Mouse (Mus musculus) C2C12 (cell line): Measurements from ENCODE around the gene Spint4. TPM values are rescaled to one million over a fixed set of nuclear protein-coding genes. Genes with fewer than 3 reads are reported as not detected.
A peak's percentile ranks its signal among the peaks of the same experiment; 100 is the strongest.

ENCODE experiments used
- H3K27me3 ChIP-seq: one replicate; pipeline ENCODE4 v1.6.1; 2011; ENCODE audit not compliant: control insufficient read depth, insufficient read depth, insufficient read length
- H3K36me3 ChIP-seq: one replicate; pipeline ENCODE4 v1.6.1; 2011; ENCODE audit not compliant: control insufficient read depth, insufficient read depth
- H3K4me3 ChIP-seq: one replicate; pipeline ENCODE4 v1.5.1; 2011; ENCODE audit warnings: mild to moderate bottlenecking, control low read depth; ENCODE audit not compliant: poor library complexity, insufficient read depth, severe bottlenecking
- H3K79me2 ChIP-seq: one replicate; pipeline ENCODE4 v1.6.1; 2011; ENCODE audit not compliant: control insufficient read depth, insufficient read depth
- H3K79me3 ChIP-seq: one replicate; pipeline ENCODE4 v1.6.1; 2011; ENCODE audit warnings: low read depth, control low read depth
- H3ac ChIP-seq: one replicate; pipeline ENCODE3; 2011; ENCODE audit warnings: low read depth; ENCODE audit not compliant: control insufficient read depth, insufficient read length
- CEBPB ChIP-seq: IDR thresholded peaks from one replicate; pipeline ENCODE4 v1.6.1; 2011; ENCODE audit warnings: low read depth, mild to moderate bottlenecking, control low read depth, moderate library complexity
- CTCF ChIP-seq: IDR thresholded peaks from one replicate; pipeline ENCODE4 v1.5.1; 2011; ENCODE audit not compliant: control insufficient read depth, insufficient read depth, insufficient read length
- FOSL1 ChIP-seq: IDR thresholded peaks from one replicate; pipeline ENCODE4 v1.8.0; 2011; ENCODE audit warnings: mild to moderate bottlenecking, low read length; ENCODE audit not compliant: poor library complexity, insufficient read depth, severe bottlenecking
- MAX ChIP-seq: IDR thresholded peaks from one replicate; pipeline ENCODE4 v1.6.1; 2011; ENCODE audit warnings: mild to moderate bottlenecking, control low read depth
- MYOD1 ChIP-seq: IDR thresholded peaks from one replicate; pipeline ENCODE4 v1.6.1; 2011; ENCODE audit warnings: low read depth; ENCODE audit not compliant: control insufficient read depth, insufficient read length
- MYOG ChIP-seq: IDR thresholded peaks from one replicate; pipeline ENCODE4 v1.6.1; 2011; ENCODE audit not compliant: control insufficient read depth, insufficient read length; ENCODE audit errors: extremely low read depth
- USF1 ChIP-seq: IDR thresholded peaks from one replicate; pipeline ENCODE4 v1.6.1; 2011; ENCODE audit warnings: low read depth, mild to moderate bottlenecking, control low read depth, moderate library complexity
- polyA plus RNA-seq: library from polyadenylated mRNA; unstranded; fragments of >200 nt; fragmentation: generic; extraction: Trizol; gene quantifications from one replicate; pipeline ENCODE4 v1.2.1, GENCODE M21; 2012; ENCODE audit warnings: missing spikeins

The Spint4 gene
- polyA plus RNA-seq, 1 experiment: not detected

DNA sequence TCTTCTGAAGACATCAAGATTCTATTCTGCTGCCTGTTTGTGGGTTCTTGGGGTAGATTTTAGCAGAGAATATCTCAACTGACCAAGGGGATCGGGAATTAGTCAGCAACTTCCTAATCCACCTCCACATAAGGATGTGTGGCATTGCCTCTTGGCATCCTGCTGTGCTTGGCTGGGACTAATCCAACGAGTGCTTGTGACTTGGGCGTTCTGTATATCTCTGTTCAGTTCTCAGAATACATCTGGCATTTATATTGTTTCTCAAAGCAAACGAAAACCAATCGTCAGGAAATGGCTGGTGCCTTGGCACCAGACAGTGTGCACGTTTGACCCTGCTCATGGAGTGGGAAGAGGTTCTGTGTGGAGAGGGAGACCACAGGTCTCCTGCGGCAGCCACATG, 41.6 kb downstream of the Spint4 start:
- no peak for TF ChIP-seq USF1
- TF ChIP-seq MYOD1: no peak
- TF ChIP-seq MAX: no peak
- no peak for TF ChIP-seq MYOG
- no peak for TF ChIP-seq CEBPB
- no peak for TF ChIP-seq CTCF
- no peak for TF ChIP-seq FOSL1

DNA sequence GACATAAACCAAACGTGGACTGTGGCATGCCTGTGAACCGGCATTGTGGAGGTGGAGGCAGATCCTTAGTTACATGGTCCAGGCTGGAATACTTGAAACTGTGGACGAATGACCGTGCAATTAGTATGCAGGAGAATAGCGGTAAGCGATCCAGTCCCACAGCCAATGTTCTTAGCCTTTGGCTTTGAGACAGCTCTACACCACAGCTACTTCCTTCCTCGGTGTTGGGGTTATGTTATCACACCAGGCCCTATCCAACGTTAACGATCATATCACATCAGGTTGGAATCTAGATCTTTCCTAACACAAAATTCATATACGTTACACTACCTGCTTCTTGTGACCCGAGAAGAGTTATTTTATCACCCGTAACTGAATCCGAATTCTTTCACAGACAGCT, 46.7 kb downstream of the Spint4 start:
- H3K79me3 ChIP-seq: peaks cover 17% of the 10 kb centered on the region
- no peaks in the 10 kb centered on the region for H3K27me3 ChIP-seq
- H3K36me3 ChIP-seq: peaks cover 9% of the 10 kb centered on the region
- TF ChIP-seq CTCF (no peak), FOSL1 (no peak), MAX (no peak), USF1 (no peak)
- H3K79me2 ChIP-seq: peaks cover 38% of the 10 kb centered on the region
- H3K4me3 ChIP-seq: no peak overlapping the region
- H3ac ChIP-seq: no peak overlapping the region

More for the DNA sequence above, 41.6 kb downstream of the Spint4 start:
- no peaks in the 10 kb centered on the region for H3K79me3 ChIP-seq
- H3K36me3 ChIP-seq: no peaks in the 10 kb centered on the region
- no peaks in the 10 kb centered on the region for H3K79me2 ChIP-seq
- H3ac ChIP-seq: no peak overlapping the region
- H3K4me3 ChIP-seq: no peak overlapping the region
- H3K27me3 ChIP-seq: no peaks in the 10 kb centered on the region

- H3K4me3 ChIP-seq: peak within 1 kb of the TSS; percentile 85
- TF ChIP-seq MAX (peak; percentile 39), USF1 (no peak)
- H3K27me3 ChIP-seq: no peaks in the 10 kb centered on the region
- H3ac ChIP-seq: peak within 1 kb of the TSS; percentile 92
- peaks cover 24% of the 10 kb centered on the region for H3K79me3 ChIP-seq
- peaks cover 48% of the 10 kb centered on the region for H3K79me2 ChIP-seq
- H3K36me3 ChIP-seq: peaks cover 19% of the 10 kb centered on the region
These were observed 47.7 kb downstream of the Spint4 start, which contains the start of the genes Wfdc3 and Dnttip1 for GRCm38 (mm10) chr2:164745843-164746479. Gene Wfdc3 (minus strand): TSS chr2:164745931. Gene Dnttip1 (plus strand): TSS chr2:164745983.

GRCm38 (mm10) chr2:164746693-164747092, 48.4 kb downstream of the Spint4 start:
- peaks cover 52% of the 10 kb centered on the region for H3K79me2 ChIP-seq

GRCm38 (mm10) chr2:164748191-164748590, 49.9 kb downstream of the Spint4 start:
- Histone ChIP-seq H3K36me3 (peaks cover 37% of the 10 kb centered on the region), H3K27me3 (no peaks in the 10 kb centered on the region)
- TF ChIP-seq MYOD1 (no peak), MAX (no peak), FOSL1 (no peak), MYOG (no peak), USF1 (no peak), CTCF (no peak), CEBPB (no peak)

More at GRCm38 (mm10) chr2:164746693-164747092, 48.4 kb downstream of the Spint4 start:
- Histone ChIP-seq H3K36me3 (peaks cover 24% of the 10 kb centered on the region), H3K27me3 (no peaks in the 10 kb centered on the region), H3ac (peak overlapping the region; percentile 92), H3K79me3 (peaks cover 29% of the 10 kb centered on the region), H3K4me3 (peak overlapping the region; percentile 85)
- TF ChIP-seq MAX: no peak
- no peak for TF ChIP-seq CTCF
- TF ChIP-seq FOSL1: no peak
- TF ChIP-seq CEBPB: no peak
- no peak for TF ChIP-seq USF1
- no peak for TF ChIP-seq MYOD1
- TF ChIP-seq MYOG: no peak

DNA sequence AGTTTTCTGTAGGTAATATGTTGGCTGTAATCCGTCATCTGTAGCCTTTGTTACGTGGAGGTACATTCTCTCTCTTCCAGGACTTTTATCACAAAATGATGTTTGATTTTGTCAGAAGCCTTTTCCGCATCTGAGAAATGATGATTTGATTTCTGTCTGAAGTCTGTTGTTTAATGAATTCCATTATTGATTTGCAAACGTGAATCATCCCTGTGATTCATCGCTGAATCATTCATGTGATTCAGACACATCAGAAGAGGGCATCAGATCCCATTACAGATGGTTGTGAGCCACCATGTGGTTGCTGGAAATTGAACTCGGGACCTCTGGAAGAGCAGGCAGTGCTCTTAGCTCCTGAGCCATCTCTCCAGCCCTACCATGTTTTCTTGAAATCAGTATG, 50.7 kb downstream of the Spint4 start:
- Histone ChIP-seq H3K79me2 (peaks cover 60% of the 10 kb centered on the region), H3K4me3 (no peak overlapping the region), H3ac (no peak overlapping the region), H3K79me3 (peaks cover 29% of the 10 kb centered on the region), H3K36me3 (peaks cover 44% of the 10 kb centered on the region), H3K27me3 (no peaks in the 10 kb centered on the region)
- TF ChIP-seq CEBPB (no peak), FOSL1 (peak; percentile 86), MAX (no peak)

More at GRCm38 (mm10) chr2:164748191-164748590, 49.9 kb downstream of the Spint4 start:
- H3K4me3 ChIP-seq: no peak overlapping the region
- peaks cover 29% of the 10 kb centered on the region for H3K79me3 ChIP-seq
- H3K79me2 ChIP-seq: peaks cover 60% of the 10 kb centered on the region
- H3ac ChIP-seq: no peak overlapping the region

Other genes with a start within 250 kb of the Spint4 start
- gene Sys1, start 241.5 kb upstream of the Spint4 start, polyA plus RNA-seq: 49.6 TPM
- gene Gm20458, start 237.5 kb upstream of the Spint4 start, polyA plus RNA-seq: 29.7 TPM
- gene Trp53tg5, start 224.8 kb upstream of the Spint4 start, polyA plus RNA-seq: not detected
- 21.2 TPM for gene Dbndd2, start 212.4 kb upstream of the Spint4 start, polyA plus RNA-seq
- gene Pigt, start 201.0 kb upstream of the Spint4 start, polyA plus RNA-seq: 74.3 TPM
- not detected for gene Wfdc2, start 136.1 kb upstream of the Spint4 start, polyA plus RNA-seq
- not detected for gene Spint3, start 125.0 kb upstream of the Spint4 start, polyA plus RNA-seq
- gene Wfdc6a, start 113.1 kb upstream of the Spint4 start, polyA plus RNA-seq: not detected
- not detected for gene Eppin, start 104.9 kb upstream of the Spint4 start, polyA plus RNA-seq
- gene Wfdc6b, start 85.0 kb upstream of the Spint4 start, polyA plus RNA-seq: not detected
- not detected for gene Wfdc8, start 84.9 kb upstream of the Spint4 start, polyA plus RNA-seq
- gene Wfdc16, start 59.7 kb upstream of the Spint4 start, polyA plus RNA-seq: not detected
- gene Wfdc10, start 42.5 kb upstream of the Spint4 start, polyA plus RNA-seq: not detected
- not detected for gene Wfdc9, start 41.9 kb upstream of the Spint4 start, polyA plus RNA-seq
- not detected for gene Wfdc11, start 24.4 kb upstream of the Spint4 start, polyA plus RNA-seq
- gene Wfdc13, start 13.4 kb upstream of the Spint4 start, polyA plus RNA-seq: not detected
- not detected for gene Spint5, start 16.8 kb downstream of the Spint4 start, polyA plus RNA-seq
- 0.13 TPM for gene Wfdc3, start 47.4 kb downstream of the Spint4 start, polyA plus RNA-seq
- gene Dnttip1, start 47.5 kb downstream of the Spint4 start, polyA plus RNA-seq: 47.3 TPM
- gene Ube2c, start 71.4 kb downstream of the Spint4 start, polyA plus RNA-seq: 279 TPM
- 4.7 TPM for gene Tnnc2, start 81.5 kb downstream of the Spint4 start, polyA plus RNA-seq
- 19.5 TPM for gene Snx21, start 87.3 kb downstream of the Spint4 start, polyA plus RNA-seq
- 20.5 TPM for gene Acot8, start 106.4 kb downstream of the Spint4 start, polyA plus RNA-seq
- gene Zswim3, start 106.6 kb downstream of the Spint4 start, polyA plus RNA-seq: 2.9 TPM
- 10.0 TPM for gene Zswim1, start 124.2 kb downstream of the Spint4 start, polyA plus RNA-seq
- gene Spata25, start 130.0 kb downstream of the Spint4 start, polyA plus RNA-seq: not detected
- gene Ctsa, start 134.4 kb downstream of the Spint4 start, polyA plus RNA-seq: 160 TPM
- gene Neurl2, start 135.0 kb downstream of the Spint4 start, polyA plus RNA-seq: 11.3 TPM
- gene Pltp, start 159.2 kb downstream of the Spint4 start, polyA plus RNA-seq: 13.3 TPM
- gene Pcif1, start 180.8 kb downstream of the Spint4 start, polyA plus RNA-seq: 46.5 TPM
- 11.7 TPM for gene Zfp335, start 213.3 kb downstream of the Spint4 start, polyA plus RNA-seq
- 1.1 TPM for gene Mmp9, start 242.3 kb downstream of the Spint4 start, polyA plus RNA-seq